In the genomic region with DNA sequence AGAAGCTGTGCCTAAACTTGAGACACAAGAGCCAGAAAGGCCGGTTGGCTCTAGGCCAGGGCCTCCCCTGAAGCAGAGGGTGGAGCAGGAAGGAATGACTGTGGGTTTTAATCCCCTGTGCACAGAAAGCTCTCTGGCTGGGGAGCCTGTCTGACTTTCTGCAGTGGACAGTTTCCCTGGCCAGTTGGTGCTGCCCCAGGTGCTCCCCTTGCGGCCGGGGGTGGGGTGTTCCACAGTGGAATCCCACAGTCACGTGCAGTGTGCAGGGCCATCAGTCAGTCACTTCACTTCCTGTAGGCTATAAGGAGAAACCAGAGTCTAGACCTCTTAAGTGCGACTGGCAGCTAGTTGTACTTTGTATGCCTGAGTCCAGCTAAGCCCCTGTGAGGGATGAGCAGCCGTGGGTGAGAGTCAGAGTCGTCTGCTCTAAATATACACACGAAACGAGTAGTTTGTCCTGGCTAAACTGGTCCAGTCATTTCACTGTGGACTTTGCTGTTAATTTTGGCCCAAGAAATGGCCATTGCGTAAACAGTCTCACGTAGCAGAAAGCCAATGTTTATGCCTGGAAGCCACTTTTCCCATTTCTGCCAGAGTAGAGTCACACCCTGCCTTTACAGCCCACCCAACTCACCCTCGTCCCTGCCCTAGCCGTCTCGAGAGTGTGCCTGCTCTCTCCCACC, we compare ENCODE assay signal across 8 mouse cellular contexts. TPM values are rescaled to one million over a fixed set of nuclear protein-coding genes. Genes with fewer than 3 reads are reported as not detected.
A peak's percentile ranks its signal among the peaks of the same experiment; 100 is the strongest.
DNase-seq lines count a peak whose midpoint lies in the region; ATAC-seq and TF ChIP-seq lines count a peak whose summit lies in the region.

No protein-coding gene starts in this region.

- no peaks in the 10 kb centered on the region for H3K36me3 ChIP-seq in embryonic facial prominence, embryonic 10.5 days (replicated peaks)
- no peaks in the 10 kb centered on the region for H3K36me3 ChIP-seq in heart, embryonic 16.5 days (ENCODE audit: control insufficient read depth, insufficient read depth)
- H3K36me3 ChIP-seq in liver, embryonic 16.5 days (ENCODE audit: control insufficient read depth, insufficient read depth): no peaks in the 10 kb centered on the region
- H3K36me3 ChIP-seq in midbrain, postnatal 0 days (ENCODE audit: insufficient read depth, low read length): no peaks in the 10 kb centered on the region

- H3K4me2 ChIP-seq in heart, embryonic 16.5 days (ENCODE audit: low read depth, low read length): no peak overlapping the region
- H3K4me2 ChIP-seq in liver, embryonic 16.5 days (ENCODE audit: low read depth, low read length): no peak overlapping the region
- no peak overlapping the region for H3K4me2 ChIP-seq in midbrain, postnatal 0 days (ENCODE audit: low read depth, low read length, poor library complexity, severe bottlenecking)

- intact Hi-C loops in left cerebral cortex, postnatal 14 days (cut with DNase I): no loop called here

- no peaks in the 10 kb centered on the region for H3K9me3 ChIP-seq in embryonic facial prominence, embryonic 10.5 days
- H3K9me3 ChIP-seq in heart, embryonic 16.5 days (replicated peaks; ENCODE audit: control insufficient read depth, low read length): no peaks in the 10 kb centered on the region
- no peaks in the 10 kb centered on the region for H3K9me3 ChIP-seq in liver, embryonic 16.5 days (replicated peaks; ENCODE audit: control insufficient read depth, low read length)
- H3K9me3 ChIP-seq in midbrain, postnatal 0 days (ENCODE audit: low read length): no peaks in the 10 kb centered on the region

- no peak overlapping the region for H3K4me3 ChIP-seq in embryonic facial prominence, embryonic 10.5 days
- no peak overlapping the region for H3K4me3 ChIP-seq in heart, embryonic 16.5 days (ENCODE audit: low read length)
- H3K4me3 ChIP-seq in liver, embryonic 16.5 days (ENCODE audit: low read depth, low read length): no peak overlapping the region
- H3K4me3 ChIP-seq in midbrain, postnatal 0 days (ENCODE audit: low read depth, low read length): no peak overlapping the region

- no peak overlapping the region; the same call in 1 of the 2 replicates for H3K27ac ChIP-seq in embryonic facial prominence, embryonic 10.5 days (replicated peaks)
- H3K27ac ChIP-seq in heart, embryonic 16.5 days (ENCODE audit: low read length): no peak overlapping the region
- H3K27ac ChIP-seq in liver, embryonic 16.5 days (ENCODE audit: low read length): peak overlapping the region; percentile 24
- no peak overlapping the region for H3K27ac ChIP-seq in midbrain, postnatal 0 days (ENCODE audit: low read depth, low read length)

- DNase-seq in left cerebral cortex, postnatal 14 days (ENCODE audit: low spot score in 2 of 2): peak; percentile 14 to 22
- DNase-seq in left cerebral cortex, adult 8-10 months (ENCODE audit: low spot score in 2 of 2): no peak
- peak; percentile 34 for DNase-seq in MEL-GATA-1-ER (ENCODE audit: extremely low read depth, low read depth)
- peak; percentile 20 for DNase-seq in embryonic facial prominence, embryonic 10.5 days (ENCODE audit: low spot score)
- no peak for DNase-seq in spleen, postnatal 14 days (ENCODE audit: low spot score in 2 of 2)
- DNase-seq in midbrain, postnatal 0 days (ENCODE audit: low spot score): no peak

- ATAC-seq in heart, embryonic 16.5 days (replicated peaks; ENCODE audit: extremely low read depth, insufficient read depth, low FRiP score): peak; percentile 45
- ATAC-seq in liver, embryonic 16.5 days (ENCODE audit: low read depth): peak; percentile 75
- ATAC-seq in midbrain, postnatal 0 days (ENCODE audit: low FRiP score): no peak

- no peaks in the 10 kb centered on the region for H3K27me3 ChIP-seq in embryonic facial prominence, embryonic 10.5 days (replicated peaks; ENCODE audit: low read depth, poor library complexity, severe bottlenecking)
- no peaks in the 10 kb centered on the region for H3K27me3 ChIP-seq in heart, embryonic 16.5 days (ENCODE audit: control insufficient read depth, insufficient read depth, low read length)
- no peaks in the 10 kb centered on the region for H3K27me3 ChIP-seq in liver, embryonic 16.5 days (ENCODE audit: control insufficient read depth, insufficient read depth, low read depth, low read length)
- no peaks in the 10 kb centered on the region for H3K27me3 ChIP-seq in midbrain, postnatal 0 days (ENCODE audit: insufficient read depth, low read length)

- 62% methylated on average over 14 of the region's 14 CpGs for WGBS in embryonic facial prominence, embryonic 10.5 days
- WGBS in heart, embryonic 16.5 days: 33% methylated on average over 14 of the region's 14 CpGs
- 43% methylated on average over 14 of the region's 14 CpGs for WGBS in liver, embryonic 16.5 days (ENCODE audit: insufficient replicate concordance)
- 53% methylated on average over 14 of the region's 14 CpGs for WGBS in midbrain, postnatal 0 days

- H3K9ac ChIP-seq in heart, embryonic 16.5 days (ENCODE audit: low read length): no peak overlapping the region
- no peak overlapping the region for H3K9ac ChIP-seq in liver, embryonic 16.5 days (ENCODE audit: low read depth, low read length)
- H3K9ac ChIP-seq in midbrain, postnatal 0 days (replicated peaks; ENCODE audit: low read length, poor library complexity, severe bottlenecking): no peak overlapping the region

- peaks cover 19% of the 10 kb centered on the region for H3K4me1 ChIP-seq in embryonic facial prominence, embryonic 10.5 days
- H3K4me1 ChIP-seq in heart, embryonic 16.5 days (ENCODE audit: control insufficient read depth, insufficient read depth, low read length): peaks cover 10% of the 10 kb centered on the region
- H3K4me1 ChIP-seq in liver, embryonic 16.5 days (ENCODE audit: control insufficient read depth, low read depth, low read length): peaks cover 5% of the 10 kb centered on the region; the same call in 1 of the 2 replicates
- no peaks in the 10 kb centered on the region for H3K4me1 ChIP-seq in midbrain, postnatal 0 days (ENCODE audit: insufficient read depth, low read length)

- no peak for TF ChIP-seq CTCF in midbrain, postnatal 0 days (IDR thresholded peaks at IDR 0.05)

RNA-seq across cellular contexts. Expression of gene Trpm1, which starts 38.8 kb away (rescaled TPM):
- under 1 TPM; 0.40 to 0.68 TPM for total RNA-seq in left cerebral cortex, postnatal 14 days (2021)
- total RNA-seq in left cerebral cortex, adult 8-10 months (2022): 1 to 10 TPM in 2 of 4 experiments, under 1 TPM in 2; 0.23 to 4.2 (median 0.97) TPM
- 13.0 and 16.0 TPM in 2 replicates for polyA plus RNA-seq in embryonic facial prominence, embryonic 10.5 days (2016; fragmentation: Nextera tagmentation; extraction: Ambion mirVana)
- 0.32 TPM in 1 of 2 replicates, not detected in the other for polyA plus RNA-seq in heart, embryonic 16.5 days (2015; fragmentation: Nextera tagmentation; extraction: Ambion mirVana)
- polyA plus RNA-seq in liver, embryonic 16.5 days (2015; fragmentation: Nextera tagmentation; extraction: Ambion mirVana): not detected in 2 replicates
- total RNA-seq in midbrain, postnatal 0 days (2014; rRNA removed): 0.14 and 0.16 TPM in 2 replicates
- 0.18 and 0.63 TPM in 2 replicates for polyA plus RNA-seq in midbrain, postnatal 0 days (2015; fragmentation: Nextera tagmentation; extraction: Ambion mirVana)

Comparison
In these comparisons a context has a peak if more than half of its experiments do, and no peak if none do; other contexts are left out.
1. DNase-seq: peak in left cerebral cortex, postnatal 14 days (2 of 2), MEL-GATA-1-ER (single experiment) and embryonic facial prominence, embryonic 10.5 days (single experiment); none in left cerebral cortex, adult 8-10 months (0 of 2), spleen, postnatal 14 days (0 of 2) and midbrain, postnatal 0 days (single experiment).